Mouse (Mus musculus) C2C12 (cell line): Measurements from ENCODE around the gene Ugt1a9.

Experiments
- CTCF ChIP-seq: IDR thresholded peaks from one replicate; pipeline ENCODE4 v1.5.1; 2011; ENCODE audit not compliant: control insufficient read depth, insufficient read depth, insufficient read length
- MAX ChIP-seq: IDR thresholded peaks from one replicate; pipeline ENCODE4 v1.6.1; 2011; ENCODE audit warnings: mild to moderate bottlenecking, control low read depth
- MYOD1 ChIP-seq: IDR thresholded peaks from one replicate; pipeline ENCODE4 v1.6.1; 2011; ENCODE audit warnings: low read depth; ENCODE audit not compliant: control insufficient read depth, insufficient read length
- MYOG ChIP-seq: IDR thresholded peaks from one replicate; pipeline ENCODE4 v1.6.1; 2011; ENCODE audit not compliant: control insufficient read depth, insufficient read length; ENCODE audit errors: extremely low read depth
- USF1 ChIP-seq: IDR thresholded peaks from one replicate; pipeline ENCODE4 v1.6.1; 2011; ENCODE audit warnings: low read depth, mild to moderate bottlenecking, control low read depth, moderate library complexity

DNA sequence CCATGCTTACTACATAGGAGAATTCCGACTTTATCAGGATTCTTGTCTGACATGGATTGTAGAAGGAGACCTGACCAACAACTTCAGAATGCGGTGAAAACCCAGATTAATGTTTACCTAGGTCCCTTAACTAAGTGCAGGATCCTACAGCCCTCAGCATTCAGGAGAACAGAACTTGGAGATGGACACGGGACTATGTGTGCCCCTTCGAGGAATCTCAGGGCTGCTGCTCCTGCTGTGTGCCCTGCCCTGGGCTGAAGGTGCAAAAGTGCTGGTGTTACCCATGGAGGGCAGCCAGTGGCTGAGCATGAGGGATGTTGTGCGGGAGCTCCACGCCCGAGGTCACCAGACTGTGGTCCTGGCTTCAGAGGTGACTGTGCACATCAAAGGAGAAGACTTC, 129.9 kb downstream of the Ugt1a9 start, which contains the start of gene Ugt1a2:
- TF ChIP-seq CTCF (no peak), MAX (no peak), MYOD1 (no peak), MYOG (no peak), USF1 (no peak)
